Mouse (Mus musculus): ENCODE data around the gene Gart. TPM values are rescaled to one million over a fixed set of nuclear protein-coding genes. Genes with fewer than 3 reads are reported as not detected.

Gart gene
- 95.7 and 96.4 TPM in 2 replicates for polyA plus RNA-seq (2015; fragmentation: Nextera tagmentation; extraction: Ambion mirVana)

GRCm38 (mm10) chr16:91646681-91647419 lies at the start of gene Gart:
Gene Gart (minus strand): TSS chr16:91646952.
- Histone ChIP-seq H3K27me3 (no peaks in the 10 kb centered on the region), H3K27ac (peak within 1 kb of the TSS; percentile 98), H3K9ac (peak within 1 kb of the TSS; percentile 89), H3K4me2 (peak within 1 kb of the TSS; percentile 95), H3K4me3 (peak within 1 kb of the TSS; percentile 80), H3K9me3 (replicated peaks) (no peaks in the 10 kb centered on the region), H3K4me1 (peaks cover 29% of the 10 kb centered on the region), H3K36me3 (ENCODE audit: poor library complexity, severe bottlenecking) (peaks cover 23% of the 10 kb centered on the region)
- under 1% methylated on average over 58 of the region's 59 CpGs for WGBS
- ATAC-seq = peak; percentile 86

GRCm38 (mm10) chr16:91695108-91695755 lies 48.5 kb upstream of the Gart start:
- Histone ChIP-seq H3K27ac (no peak overlapping the region), H3K4me2 (no peak overlapping the region), H3K9me3 (replicated peaks) (no peaks in the 10 kb centered on the region), H3K9ac (no peak overlapping the region), H3K4me1 (no peaks in the 10 kb centered on the region), H3K36me3 (ENCODE audit: poor library complexity, severe bottlenecking) (peaks cover 50% of the 10 kb centered on the region), H3K4me3 (no peak overlapping the region), H3K27me3 (no peaks in the 10 kb centered on the region)
- ATAC-seq = no peak
- WGBS = 85% methylated on average over 8 of the region's 8 CpGs

GRCm38 (mm10) chr16:91694455-91695084 lies 47.8 kb upstream of the Gart start:
- Histone ChIP-seq H3K4me1 (peaks cover 6% of the 10 kb centered on the region; the same call in 1 of the 2 replicates), H3K27me3 (no peaks in the 10 kb centered on the region), H3K9ac (no peak overlapping the region), H3K27ac (no peak overlapping the region), H3K9me3 (replicated peaks) (no peaks in the 10 kb centered on the region), H3K36me3 (ENCODE audit: poor library complexity, severe bottlenecking) (peaks cover 47% of the 10 kb centered on the region), H3K4me3 (no peak overlapping the region), H3K4me2 (no peak overlapping the region)
- peak; percentile 88 for ATAC-seq
- WGBS = 33% methylated on average over 14 of the region's 14 CpGs

- no peaks in the 10 kb centered on the region for H3K9me3 ChIP-seq (replicated peaks)
- H3K27ac ChIP-seq = no peak overlapping the region
- no peak for ATAC-seq
- no peaks in the 10 kb centered on the region for H3K27me3 ChIP-seq
- no peak overlapping the region for H3K4me3 ChIP-seq
- H3K4me2 ChIP-seq = peak overlapping the region; percentile 87
- H3K36me3 ChIP-seq (ENCODE audit: poor library complexity, severe bottlenecking) = peaks cover 29% of the 10 kb centered on the region
- no peak overlapping the region for H3K9ac ChIP-seq
- H3K4me1 ChIP-seq = peaks cover 29% of the 10 kb centered on the region
- WGBS = 46% methylated on average over 7 of the region's 7 CpGs
Observed at GRCm38 (mm10) chr16:91689791-91690190, 43.0 kb upstream of the Gart start.

- Histone ChIP-seq H3K4me2 (peak within 1 kb of the TSS; percentile 87), H3K9ac (peak within 1 kb of the TSS; percentile 94), H3K9me3 (replicated peaks) (no peaks in the 10 kb centered on the region), H3K36me3 (ENCODE audit: poor library complexity, severe bottlenecking) (peaks cover 32% of the 10 kb centered on the region), H3K4me3 (peak within 1 kb of the TSS; percentile 90), H3K4me1 (peaks cover 29% of the 10 kb centered on the region), H3K27me3 (no peaks in the 10 kb centered on the region), H3K27ac (peak within 1 kb of the TSS; percentile 83)
- under 1% methylated on average over 41 of the region's 71 CpGs for WGBS
- peak; percentile 100 for ATAC-seq
Observed at GRCm38 (mm10) chr16:91688619-91689334, 42.0 kb upstream of the Gart start, which contains the start of gene Donson. Gene Donson (minus strand): TSS chr16:91688770.

- Histone ChIP-seq H3K4me1 (peaks cover 29% of the 10 kb centered on the region), H3K36me3 (ENCODE audit: poor library complexity, severe bottlenecking) (peaks cover 33% of the 10 kb centered on the region), H3K9me3 (replicated peaks) (no peaks in the 10 kb centered on the region), H3K4me2 (peak overlapping the region; percentile 87), H3K4me3 (peak overlapping the region; percentile 90), H3K27me3 (no peaks in the 10 kb centered on the region), H3K9ac (peak overlapping the region; percentile 94), H3K27ac (peak overlapping the region; percentile 83)
- 2% methylated on average over 40 of the region's 51 CpGs for WGBS
- ATAC-seq = peak; percentile 50; the same call in 1 of the 2 replicates
Observed at GRCm38 (mm10) chr16:91688023-91688618, 41.4 kb upstream of the Gart start.

GRCm38 (mm10) chr16:91686369-91686768 lies 39.6 kb upstream of the Gart start:
- Histone ChIP-seq H3K4me2 (no peak overlapping the region), H3K27me3 (no peaks in the 10 kb centered on the region), H3K4me3 (no peak overlapping the region), H3K27ac (no peak overlapping the region), H3K36me3 (ENCODE audit: poor library complexity, severe bottlenecking) (peaks cover 50% of the 10 kb centered on the region), H3K4me1 (peaks cover 29% of the 10 kb centered on the region), H3K9me3 (replicated peaks) (no peaks in the 10 kb centered on the region), H3K9ac (no peak overlapping the region)
- WGBS = 84% methylated on average over 5 of the region's 5 CpGs
- ATAC-seq = no peak

- peaks cover 29% of the 10 kb centered on the region for H3K4me1 ChIP-seq
- ATAC-seq = no peak
- H3K36me3 ChIP-seq (ENCODE audit: poor library complexity, severe bottlenecking) = peaks cover 51% of the 10 kb centered on the region
- no peak overlapping the region for H3K27ac ChIP-seq
- H3K27me3 ChIP-seq = no peaks in the 10 kb centered on the region
- H3K9me3 ChIP-seq (replicated peaks) = no peaks in the 10 kb centered on the region
- no peak overlapping the region for H3K9ac ChIP-seq
- H3K4me3 ChIP-seq = no peak overlapping the region
- 91% methylated on average over 5 of the region's 5 CpGs for WGBS
- no peak overlapping the region for H3K4me2 ChIP-seq
Observed at GRCm38 (mm10) chr16:91685526-91685925, 38.8 kb upstream of the Gart start.

- Histone ChIP-seq H3K9ac (no peak overlapping the region), H3K4me2 (no peak overlapping the region), H3K4me3 (no peak overlapping the region), H3K4me1 (no peaks in the 10 kb centered on the region), H3K36me3 (ENCODE audit: poor library complexity, severe bottlenecking) (peaks cover 87% of the 10 kb centered on the region), H3K9me3 (replicated peaks) (no peaks in the 10 kb centered on the region), H3K27ac (no peak overlapping the region), H3K27me3 (no peaks in the 10 kb centered on the region)
- WGBS = 81% methylated on average over 5 of the region's 5 CpGs
- no peak for ATAC-seq
Observed at GRCm38 (mm10) chr16:91680656-91681055, 33.9 kb upstream of the Gart start.

GRCm38 (mm10) chr16:91678147-91678911 lies 31.6 kb upstream of the Gart start:
- peaks cover 83% of the 10 kb centered on the region for H3K36me3 ChIP-seq (ENCODE audit: poor library complexity, severe bottlenecking)
- H3K9me3 ChIP-seq (replicated peaks) = no peaks in the 10 kb centered on the region
- no peak for ATAC-seq
- H3K4me2 ChIP-seq = no peak overlapping the region
- no peaks in the 10 kb centered on the region for H3K4me1 ChIP-seq
- no peak overlapping the region for H3K27ac ChIP-seq
- WGBS = 90% methylated on average over 5 of the region's 5 CpGs
- H3K27me3 ChIP-seq = no peaks in the 10 kb centered on the region
- H3K9ac ChIP-seq = no peak overlapping the region
- no peak overlapping the region for H3K4me3 ChIP-seq

- H3K4me3 ChIP-seq = no peak overlapping the region
- H3K4me2 ChIP-seq = no peak overlapping the region
- H3K36me3 ChIP-seq (ENCODE audit: poor library complexity, severe bottlenecking) = peaks cover 87% of the 10 kb centered on the region
- no peak overlapping the region for H3K9ac ChIP-seq
- H3K27ac ChIP-seq = no peak overlapping the region
- no peaks in the 10 kb centered on the region for H3K9me3 ChIP-seq (replicated peaks)
- no peak for ATAC-seq
- WGBS = 87% methylated on average over 4 of the region's 4 CpGs
- H3K4me1 ChIP-seq = no peaks in the 10 kb centered on the region
- H3K27me3 ChIP-seq = no peaks in the 10 kb centered on the region
Observed at GRCm38 (mm10) chr16:91674500-91674899, 27.7 kb upstream of the Gart start.
